Mouse (Mus musculus) heart, postnatal 0 days (tissue): Measurements from ENCODE around the gene Fam47e. TPM values are rescaled to one million over a fixed set of nuclear protein-coding genes. Genes with fewer than 3 reads are reported as not detected.
"Not testable (repeated sequence)": the region's sequence is repeated elsewhere in the genome, so short reads cannot be mapped to it uniquely, and the experiment has no call there.

Source experiments
- ATAC-seq: fragments of 200-750 bp; cut with Nextera tagmentation; 2 replicates; pipeline ENCODE4 v1.8.0; 2017; ENCODE audit warnings: low read depth, moderate number of reproducible peaks, moderate library complexity; ENCODE audit not compliant: insufficient read depth
- DNase-seq: peaks from one replicate; pipeline ENCODE4 v3.0.0-alpha.2; 2016; ENCODE audit warnings: low spot score
- H3K27ac ChIP-seq: fragments of 300-500 bp; sonication (generic); 2 replicates; pipeline ENCODE4 v1.5.1; 2014; ENCODE audit warnings: low read depth, mild to moderate bottlenecking
- H3K27me3 ChIP-seq: fragments of 300-500 bp; sonication (generic); 2 replicates; pipeline ENCODE4 v1.6.1; 2014; ENCODE audit warnings: low read length, mixed read lengths; ENCODE audit not compliant: control insufficient read depth, insufficient read depth
- H3K36me3 ChIP-seq: fragments of 300-500 bp; sonication (generic); replicated peaks from 2 replicates; pipeline ENCODE4 v1.6.1; 2014; ENCODE audit warnings: low read length, mixed read lengths; ENCODE audit not compliant: control insufficient read depth, insufficient read depth
- H3K4me1 ChIP-seq: fragments of 300-500 bp; sonication (generic); 2 replicates; pipeline ENCODE4 v1.6.1; 2014; ENCODE audit warnings: antibody characterized with exemption; ENCODE audit not compliant: control insufficient read depth, insufficient read depth
- H3K4me2 ChIP-seq: fragments of 300-500 bp; sonication (generic); 2 replicates; pipeline ENCODE4 v1.6.1; 2014; ENCODE audit warnings: low read depth, mild to moderate bottlenecking, low read length, moderate library complexity
- H3K4me3 ChIP-seq: fragments of 300-500 bp; sonication (generic); 2 replicates; pipeline ENCODE4 v1.5.1; 2014; ENCODE audit warnings: low read depth, low read length
- H3K9ac ChIP-seq: fragments of 300-500 bp; sonication (generic); replicated peaks from 2 replicates; pipeline ENCODE4 v1.6.1; 2014; ENCODE audit warnings: low read depth, low read length, mixed read lengths
- H3K9me3 ChIP-seq: fragments of 300-500 bp; sonication (generic); replicated peaks from 2 replicates; pipeline ENCODE4 v1.6.1; 2016; ENCODE audit warnings: low read length; ENCODE audit not compliant: control insufficient read depth
- CTCF ChIP-seq: IDR thresholded peaks from 2 replicates; pipeline ENCODE4 v1.5.1; 2016; ENCODE audit warnings: antibody characterized with exemption, control low read depth, low read depth
- EP300 ChIP-seq: IDR thresholded peaks from 2 replicates; pipeline ENCODE4 v1.6.1; 2016; ENCODE audit warnings: antibody characterized with exemption, low read depth
- WGBS: fragments of 180-500 bp; shearing (Covaris S2); extraction: QIAGEN DNeasy Blood & Tissue Kit; methylation state at CpG from one replicate; pipeline ENCODE4 v1.1.7; 2014; 5-methylcytosine and 5-hydroxymethylcytosine counted together
- polyA plus RNA-seq: library from polyadenylated mRNA; unstranded; fragments of >200 nt; fragmentation: Nextera tagmentation; extraction: Ambion mirVana; gene quantifications from 2 replicates; pipeline ENCODE4 v1.2.1, GENCODE M21; 2015
- total RNA-seq: library from RNA; depleted of rRNA; stranded (reverse); fragments of >200 nt; gene quantifications from 2 replicates; pipeline ENCODE4 v1.2.3, GENCODE M21; 2014; ENCODE audit warnings: low replicate concordance

Gene Fam47e
- total and polyA plus RNA-seq, 2 experiments from 2014 or later: not detected

- ATAC-seq (no peak), DNase-seq (no peak)
- H3K4me3 ChIP-seq: no peak overlapping the region
- H3K4me1 ChIP-seq: peaks cover 4% of the 10 kb centered on the region; the same call in 1 of the 2 replicates
- no peak overlapping the region for H3K27ac ChIP-seq
- H3K36me3 ChIP-seq: no peaks in the 10 kb centered on the region
- no peak overlapping the region for H3K4me2 ChIP-seq
- no peak for TF ChIP-seq CTCF
- no peak for TF ChIP-seq EP300
- H3K9ac ChIP-seq: no peak overlapping the region
- H3K9me3 ChIP-seq: no peaks in the 10 kb centered on the region
- no peaks in the 10 kb centered on the region for H3K27me3 ChIP-seq
These were observed 43.6 kb upstream of the Fam47e start for GRCm38 (mm10) chr5:92511256-92511655.

GRCm38 (mm10) chr5:92512066-92512465 lies 42.8 kb upstream of the Fam47e start:
- no peak overlapping the region for H3K4me2 ChIP-seq
- H3K27me3 ChIP-seq: no peaks in the 10 kb centered on the region
- no peaks in the 10 kb centered on the region for H3K36me3 ChIP-seq
- DNase-seq (no peak), ATAC-seq (no peak)
- no peaks in the 10 kb centered on the region for H3K4me1 ChIP-seq
- no peaks in the 10 kb centered on the region for H3K9me3 ChIP-seq
- no peak overlapping the region for H3K4me3 ChIP-seq
- no peak for TF ChIP-seq CTCF
- TF ChIP-seq EP300: no peak
- no peak overlapping the region for H3K9ac ChIP-seq
- WGBS: 67% methylated on average over 5 of the region's 5 CpGs
- H3K27ac ChIP-seq: no peak overlapping the region

GRCm38 (mm10) chr5:92521131-92521530 lies 33.7 kb upstream of the Fam47e start:
- not testable (repeated sequence) for ATAC-seq, H3K4me3 ChIP-seq, H3K9me3 ChIP-seq, H3K9ac ChIP-seq, DNase-seq, H3K36me3 ChIP-seq, H3K27ac ChIP-seq, H3K27me3 ChIP-seq, H3K4me2 ChIP-seq, H3K4me1 ChIP-seq
- 79% methylated on average over 2 of the region's 2 CpGs for WGBS

DNA sequence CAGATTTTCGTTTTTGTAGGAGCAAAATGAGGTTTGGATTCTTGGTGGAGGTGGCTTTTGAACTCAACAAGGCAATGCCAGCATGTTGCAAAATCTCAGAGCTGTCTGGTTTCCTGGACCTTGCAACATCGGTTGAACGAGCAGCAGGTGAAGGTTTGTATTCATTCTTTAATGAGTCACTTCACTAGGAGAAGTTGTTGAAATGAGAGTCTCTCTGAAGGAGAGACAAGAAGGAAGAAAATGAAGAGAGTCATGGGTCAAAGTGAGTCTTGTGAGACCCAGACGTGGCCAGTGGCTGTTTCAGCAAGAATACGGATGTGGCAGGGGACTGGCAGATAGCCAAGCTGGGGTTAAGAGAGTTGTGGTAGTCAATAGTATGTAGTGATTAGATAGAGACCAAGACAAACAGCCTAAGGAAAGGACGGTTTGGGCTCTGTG lies 30.0 kb upstream of the Fam47e start:
- H3K4me3 ChIP-seq: no peak overlapping the region
- H3K27me3 ChIP-seq: no peaks in the 10 kb centered on the region
- DNase-seq (no peak), ATAC-seq (no peak)
- WGBS: 38% methylated on average over 6 of the region's 6 CpGs
- H3K36me3 ChIP-seq: no peaks in the 10 kb centered on the region
- H3K4me2 ChIP-seq: no peak overlapping the region
- no peaks in the 10 kb centered on the region for H3K9me3 ChIP-seq
- no peak overlapping the region for H3K27ac ChIP-seq
- no peak overlapping the region for H3K9ac ChIP-seq
- H3K4me1 ChIP-seq: no peaks in the 10 kb centered on the region
- TF ChIP-seq CTCF (no peak), EP300 (no peak)

- ATAC-seq: no peak
- TF ChIP-seq EP300 (no peak), CTCF (no peak)
- H3K27ac ChIP-seq: no peak overlapping the region
These were observed 15.2 kb upstream of the Fam47e start for GRCm38 (mm10) chr5:92539698-92540097.

DNA sequence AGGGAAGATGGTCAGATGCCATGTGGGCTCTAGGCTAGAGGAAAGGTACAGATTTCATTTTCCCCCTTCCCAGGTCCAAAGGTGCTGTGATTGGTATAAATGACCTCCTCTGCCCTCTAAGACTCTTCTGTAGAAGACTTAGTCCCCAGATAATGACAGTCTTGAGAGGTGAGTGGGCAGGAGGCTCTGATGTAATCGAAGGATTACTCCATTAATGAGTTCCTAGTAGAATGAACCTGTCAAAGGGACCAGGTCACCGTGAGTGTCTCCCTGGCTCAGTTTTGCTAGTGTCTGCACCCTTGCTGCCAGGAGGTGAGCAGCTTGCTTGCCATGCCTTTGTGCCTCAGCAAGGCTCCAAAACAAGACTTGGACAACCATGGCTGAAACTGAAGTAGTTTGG lies 2.3 kb upstream of the Fam47e start:
- Histone ChIP-seq H3K4me2 (no peak overlapping the region), H3K4me1 (no peaks in the 10 kb centered on the region; the same call in 1 of the 2 replicates), H3K4me3 (no peak overlapping the region), H3K9ac (no peak overlapping the region), H3K36me3 (no peaks in the 10 kb centered on the region), H3K27ac (no peak overlapping the region), H3K27me3 (no peaks in the 10 kb centered on the region), H3K9me3 (peaks cover 7% of the 10 kb centered on the region; the same call in 1 of the 2 replicates)
- TF ChIP-seq EP300 (no peak), CTCF (no peak)
- ATAC-seq (no peak), DNase-seq (no peak)
- 86% methylated on average over 2 of the region's 2 CpGs for WGBS

More at GRCm38 (mm10) chr5:92539698-92540097, 15.2 kb upstream of the Fam47e start:
- Histone ChIP-seq H3K4me2 (no peak overlapping the region), H3K9me3 (peaks cover 4% of the 10 kb centered on the region; the same call in 1 of the 2 replicates), H3K4me3 (no peak overlapping the region), H3K9ac (no peak overlapping the region), H3K4me1 (no peaks in the 10 kb centered on the region), H3K36me3 (no peaks in the 10 kb centered on the region), H3K27me3 (no peaks in the 10 kb centered on the region)
- no peak for DNase-seq
- WGBS: 69% methylated on average over 4 of the region's 4 CpGs
